Mouse (Mus musculus) megakaryocyte, embryonic 14.5 days (primary cell): Measurements from ENCODE around the gene Igbp1.

Experiments
- FLI1 ChIP-seq: IDR thresholded peaks from 2 replicates; pipeline ENCODE4 v1.6.1; 2012; ENCODE audit warnings: low read length, inconsistent platforms, mixed read lengths
- GATA1 ChIP-seq: IDR thresholded peaks from 3 replicates; pipeline ENCODE4 v1.6.1; 2012; ENCODE audit warnings: mixed read lengths, low read length, inconsistent platforms, borderline replicate concordance

DNA sequence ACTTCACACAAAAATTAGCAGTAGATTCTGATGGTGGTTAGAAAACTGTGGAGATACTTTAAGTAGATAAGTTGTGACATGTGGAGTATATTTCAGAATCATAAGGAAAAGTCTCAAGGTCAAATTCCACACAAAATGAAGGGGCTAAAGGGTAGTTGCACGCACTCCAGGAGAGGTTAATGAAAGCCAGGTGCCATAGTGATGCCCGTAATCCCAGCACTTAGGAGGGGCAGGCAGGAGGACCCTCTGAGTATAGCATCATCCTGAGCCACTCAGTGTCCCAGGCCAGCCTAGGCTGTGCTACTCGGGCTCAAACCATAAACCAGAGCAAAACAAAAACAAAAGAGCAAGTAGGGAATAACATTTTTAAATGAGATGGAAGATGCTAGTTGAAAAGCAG is 15.8 kb downstream of the Igbp1 start:
- TF ChIP-seq GATA1, result no peak
- TF ChIP-seq FLI1, result no peak
